Mouse (Mus musculus) layer of hippocampus, adult 2 months (tissue): ENCODE data around the gene Dhdds. TPM values are rescaled to one million over a fixed set of nuclear protein-coding genes. Genes with fewer than 3 reads are reported as not detected.
"Not testable (repeated sequence)": the region's sequence is repeated elsewhere in the genome, so short reads cannot be mapped to it uniquely, and the experiment has no call there.

ENCODE experiments used
- DNase-seq, 2 experiments: peaks; one replicate each; pipeline ENCODE4 v3.0.0; 2022; ENCODE audit warnings: low spot score in 2 of 2
- H3K27ac ChIP-seq: fragments of 200-600 bp; 2 replicates; pipeline ENCODE4 v1.8.1; 2022
- H3K4me3 ChIP-seq: fragments of 200-600 bp; 2 replicates; pipeline ENCODE4 v1.8.1; 2022; ENCODE audit warnings: mild to moderate bottlenecking
- CTCF ChIP-seq: fragments of 200-600 bp; conservative IDR thresholded peaks from 2 replicates; pipeline ENCODE4 v1.8.1; 2022; ENCODE audit warnings: antibody characterized with exemption, mild to moderate bottlenecking, moderate library complexity
- total RNA-seq, 2 experiments: library from RNA; stranded (reverse); gene quantifications; 2 replicates each; pipeline ENCODE4 v1.2.3; 2021

Gene Dhdds
- total RNA-seq, 2 experiments from 2014 or later: 61.7 to 62.9 TPM

DNA sequence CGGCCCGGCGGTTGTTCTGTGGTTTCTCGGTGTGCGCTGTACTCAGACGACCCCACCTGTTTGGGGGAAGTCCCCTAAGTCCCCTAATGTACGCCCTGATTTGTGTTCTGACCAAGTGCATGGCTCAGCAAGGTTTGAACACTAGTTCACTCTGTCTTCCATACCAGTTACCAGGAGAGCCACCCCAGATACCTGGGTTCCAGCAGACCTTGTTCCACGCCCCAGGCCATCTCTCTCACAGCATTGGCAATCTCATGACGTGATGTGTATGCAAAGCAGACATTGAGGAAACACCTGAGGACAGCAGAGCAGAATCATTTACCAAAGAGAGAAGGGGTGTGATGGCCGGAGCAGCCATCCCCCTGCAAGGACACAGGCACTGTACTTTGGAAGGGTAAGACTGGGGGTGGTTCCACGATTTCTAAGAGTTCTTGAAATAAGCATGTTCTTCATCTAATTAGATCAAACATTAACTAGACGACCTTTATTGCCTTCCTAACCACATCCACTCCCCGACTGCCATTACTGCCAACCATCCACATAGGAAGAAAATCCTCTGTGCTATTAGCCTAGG, 9.5 kb downstream of the Dhdds start:
- DNase-seq: no peak
- no peak overlapping the region for H3K27ac ChIP-seq
- no peak for TF ChIP-seq CTCF
- H3K4me3 ChIP-seq: no peak overlapping the region

DNA sequence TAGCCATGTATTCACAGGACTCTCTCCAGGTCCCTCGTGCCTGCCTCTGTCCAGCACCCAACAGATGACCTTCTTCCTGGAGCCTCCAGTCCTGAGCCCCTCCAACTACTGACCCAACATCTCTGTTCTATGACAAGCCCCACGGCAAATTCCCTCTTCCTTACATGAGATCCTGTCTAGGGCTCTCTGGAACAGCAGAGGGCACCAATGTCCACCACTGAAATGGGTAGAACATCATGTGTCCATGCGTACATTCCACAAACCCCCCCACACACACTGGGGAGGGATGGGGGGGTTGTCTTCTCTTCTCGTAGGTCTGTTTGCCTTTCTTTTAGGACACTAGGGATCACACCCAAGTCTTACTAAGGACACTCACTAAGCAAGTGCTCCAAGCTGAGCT, 10.7 kb downstream of the Dhdds start:
- peak; percentile 61 for TF ChIP-seq CTCF
- no peak for DNase-seq
- H3K27ac ChIP-seq: no peak overlapping the region
- no peak overlapping the region for H3K4me3 ChIP-seq

DNA sequence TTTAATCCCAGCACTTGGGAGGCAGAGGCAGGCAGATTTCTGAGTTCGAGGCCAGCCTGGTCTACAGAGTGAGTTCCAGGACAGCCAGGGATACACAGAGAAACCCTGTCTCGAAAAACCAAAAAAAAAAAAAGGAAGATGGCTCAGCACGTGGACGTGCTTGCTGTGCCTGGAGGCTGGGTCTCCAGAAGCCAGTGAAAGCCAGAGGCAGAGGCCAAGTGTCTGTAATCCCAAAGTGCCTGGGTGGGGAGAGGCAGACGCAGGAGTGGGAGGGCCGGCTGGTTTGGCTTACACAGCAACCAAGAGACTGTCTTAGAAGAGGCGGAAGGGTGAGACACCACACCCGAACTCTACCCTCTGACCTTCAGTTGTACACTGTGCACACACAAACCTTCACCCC, 12.4 kb downstream of the Dhdds start:
- not testable (repeated sequence) for H3K27ac ChIP-seq, H3K4me3 ChIP-seq, DNase-seq

DNA sequence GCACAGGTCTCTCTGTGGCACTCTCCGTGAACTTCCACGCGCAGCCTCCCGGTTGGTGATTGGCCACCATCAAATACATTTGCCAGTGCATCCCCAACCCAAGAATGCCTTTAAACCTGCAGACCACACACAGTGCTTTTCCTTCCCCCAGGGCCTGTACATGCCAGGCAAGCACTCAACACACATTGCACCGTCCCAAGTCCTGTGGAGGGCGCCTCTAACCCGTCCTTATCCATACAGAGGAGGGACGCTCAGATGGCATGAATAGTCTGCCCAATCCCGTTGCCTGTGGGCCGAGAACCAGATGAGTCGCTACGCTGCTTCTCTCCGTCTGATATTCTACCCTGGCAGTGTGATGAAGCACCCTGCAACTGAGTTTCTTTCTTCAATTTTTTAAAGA, 17.8 kb downstream of the Dhdds start:
- TF ChIP-seq CTCF: no peak
- H3K27ac ChIP-seq: no peak overlapping the region
- DNase-seq: no peak
- H3K4me3 ChIP-seq: no peak overlapping the region

DNA sequence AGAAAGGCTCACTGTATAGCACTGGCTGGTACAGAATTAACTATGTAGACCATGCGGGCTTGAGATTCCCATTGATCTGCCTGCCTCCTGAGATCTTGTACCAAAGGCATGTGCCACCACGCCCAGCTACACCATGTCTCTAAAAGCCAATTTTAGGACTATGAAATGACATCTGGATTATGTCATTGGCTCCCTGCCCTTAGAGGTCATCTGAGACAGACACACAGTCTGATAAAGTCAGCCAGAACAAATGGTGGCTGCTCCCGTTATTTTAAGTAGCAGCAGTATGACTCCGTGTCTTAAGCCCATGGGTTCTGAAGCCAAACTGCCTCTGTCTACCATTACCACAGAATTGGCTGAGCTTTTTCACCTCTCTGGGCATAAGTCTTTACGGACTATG, 20.2 kb downstream of the Dhdds start:
- Histone ChIP-seq H3K4me3 (no peak overlapping the region), H3K27ac (no peak overlapping the region)
- no peak for TF ChIP-seq CTCF
- no peak for DNase-seq

DNA sequence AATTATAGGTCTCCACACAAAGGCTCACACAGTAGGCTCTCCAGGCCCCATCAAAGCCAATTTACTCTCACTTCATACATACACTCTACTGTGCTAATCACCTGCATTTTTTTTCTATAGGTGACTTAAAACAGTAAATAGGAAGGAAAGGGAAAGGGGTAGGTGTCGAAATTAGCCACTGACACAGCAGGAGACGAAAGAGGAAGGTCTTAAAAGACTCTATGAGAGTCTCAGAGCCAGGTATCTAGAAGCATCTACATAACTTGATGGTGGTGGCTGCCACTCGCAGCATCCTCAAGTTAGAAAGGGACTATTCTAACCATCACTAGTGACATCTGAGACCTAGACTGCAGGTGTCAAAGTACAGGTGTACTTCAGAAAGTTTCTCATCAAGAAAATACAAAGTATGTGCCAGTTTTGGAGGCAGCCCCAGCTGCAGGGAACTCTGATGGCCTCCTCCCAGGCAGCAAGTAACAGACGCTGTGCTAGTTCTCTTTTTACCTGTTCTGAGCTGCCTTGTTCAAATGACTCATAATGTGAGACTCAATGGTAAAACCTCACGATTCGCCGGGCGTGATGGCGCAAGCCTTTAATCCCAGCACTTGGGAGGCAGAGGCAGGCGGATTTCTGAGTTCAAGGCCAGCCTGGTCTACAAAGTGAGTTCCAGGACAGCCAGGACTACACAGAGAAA, 22.6 kb downstream of the Dhdds start:
- Histone ChIP-seq H3K4me3 (no peak overlapping the region), H3K27ac (no peak overlapping the region)
- no peak for TF ChIP-seq CTCF
- no peak for DNase-seq

DNA sequence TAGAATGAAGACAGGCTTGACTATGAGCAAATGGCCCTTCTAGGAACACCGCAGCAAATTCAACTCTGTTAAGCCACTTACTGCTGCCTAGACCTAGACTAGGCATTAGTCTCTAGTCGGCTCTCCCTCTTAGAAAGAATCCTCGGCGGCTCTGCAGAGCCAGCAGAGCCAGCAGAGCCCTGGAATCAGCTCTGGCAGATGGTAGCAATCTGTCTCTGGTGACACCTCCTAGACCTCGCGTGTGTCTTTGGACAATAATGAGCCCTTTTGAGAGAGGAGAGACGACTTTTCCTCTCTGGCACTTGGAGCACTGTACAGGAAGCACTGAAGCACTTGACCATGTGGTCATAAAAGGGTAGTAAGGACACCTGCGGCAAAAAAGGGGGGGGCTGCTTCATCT, 29.0 kb downstream of the Dhdds start:
- TF ChIP-seq CTCF: no peak
- Histone ChIP-seq H3K27ac (no peak overlapping the region), H3K4me3 (no peak overlapping the region)
- DNase-seq: no peak

DNA sequence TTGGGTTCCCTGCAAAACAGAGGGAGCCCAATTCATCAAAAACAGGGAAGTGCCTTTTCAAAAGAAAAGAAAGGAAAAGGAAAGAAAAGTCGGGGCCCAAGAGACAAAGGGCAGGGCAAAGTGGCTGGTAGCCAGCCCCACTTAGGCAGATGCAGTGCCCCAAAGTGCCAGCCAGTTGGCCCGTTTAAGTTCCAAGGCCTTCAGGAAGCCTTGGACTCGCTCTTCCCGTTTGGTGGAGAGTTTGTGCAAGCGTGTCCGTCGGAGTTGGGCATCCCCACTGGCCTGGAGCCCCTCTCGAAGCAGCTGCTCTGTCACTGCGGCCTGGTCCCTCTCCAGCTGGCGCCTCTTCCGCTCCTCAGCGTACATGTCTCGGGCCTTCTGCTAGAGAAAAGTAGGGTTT, 29.8 kb downstream of the Dhdds start:
- Histone ChIP-seq H3K27ac (peak overlapping the region; percentile 100), H3K4me3 (no peak overlapping the region)
- no peak for TF ChIP-seq CTCF
- no peak for DNase-seq

DNA sequence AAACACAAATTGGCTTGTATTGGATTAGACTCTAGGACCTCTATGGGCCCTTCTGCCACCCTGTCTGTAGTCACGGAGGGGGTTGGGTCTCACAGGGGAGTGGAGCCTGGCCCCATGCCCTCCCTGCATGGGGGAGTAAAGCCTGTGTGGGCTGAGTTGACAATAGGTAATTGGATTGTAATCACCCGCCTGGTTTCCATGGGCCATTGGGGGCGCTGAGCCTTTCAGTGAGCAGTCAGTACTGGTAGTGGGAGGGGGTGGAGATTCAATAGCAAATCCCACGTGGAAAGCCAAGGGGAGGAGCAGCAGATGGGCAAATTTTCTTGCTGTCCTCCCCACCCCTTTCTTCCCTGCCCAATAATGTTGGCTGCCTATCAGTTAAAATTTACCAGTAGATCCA, 30.5 kb downstream of the Dhdds start:
- peak overlapping the region; percentile 100 for H3K27ac ChIP-seq
- DNase-seq: peak; percentile 39 to 42
- no peak overlapping the region for H3K4me3 ChIP-seq
- TF ChIP-seq CTCF: peak; percentile 34

DNA sequence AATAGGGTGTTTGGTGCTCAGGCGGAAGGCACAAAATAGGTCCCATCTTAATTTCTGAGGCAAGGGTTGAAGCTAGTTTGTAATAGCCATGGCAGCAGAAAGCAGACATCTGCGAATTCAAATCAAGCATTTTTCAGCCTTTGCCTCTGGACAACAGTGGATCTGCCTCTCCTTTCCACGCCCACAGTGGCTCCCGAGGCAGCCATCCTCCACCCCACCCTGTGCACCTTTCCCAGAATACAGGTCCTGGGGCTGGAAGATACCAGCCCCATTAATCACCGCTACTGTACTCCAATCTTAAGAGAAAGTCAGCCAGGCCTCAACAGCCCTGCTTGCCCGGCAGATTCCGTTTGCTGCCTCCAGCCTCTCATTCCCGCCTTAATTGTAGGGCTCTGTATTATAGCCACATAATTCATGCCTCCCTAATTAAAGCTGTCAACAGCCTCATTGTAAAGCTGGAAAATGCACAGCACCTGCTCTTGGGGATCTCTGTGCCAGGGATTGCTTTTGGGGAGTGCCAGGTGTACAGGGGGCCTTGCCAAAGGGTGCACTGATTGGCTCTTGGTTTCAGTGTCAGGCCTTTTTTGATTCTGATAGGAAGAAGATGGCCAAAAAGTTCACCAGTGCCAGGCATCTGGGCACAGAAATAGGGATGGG, 31.5 kb downstream of the Dhdds start:
- Histone ChIP-seq H3K4me3 (no peak overlapping the region), H3K27ac (peak overlapping the region; percentile 100)
- no peak for DNase-seq
- TF ChIP-seq CTCF: no peak

DNA sequence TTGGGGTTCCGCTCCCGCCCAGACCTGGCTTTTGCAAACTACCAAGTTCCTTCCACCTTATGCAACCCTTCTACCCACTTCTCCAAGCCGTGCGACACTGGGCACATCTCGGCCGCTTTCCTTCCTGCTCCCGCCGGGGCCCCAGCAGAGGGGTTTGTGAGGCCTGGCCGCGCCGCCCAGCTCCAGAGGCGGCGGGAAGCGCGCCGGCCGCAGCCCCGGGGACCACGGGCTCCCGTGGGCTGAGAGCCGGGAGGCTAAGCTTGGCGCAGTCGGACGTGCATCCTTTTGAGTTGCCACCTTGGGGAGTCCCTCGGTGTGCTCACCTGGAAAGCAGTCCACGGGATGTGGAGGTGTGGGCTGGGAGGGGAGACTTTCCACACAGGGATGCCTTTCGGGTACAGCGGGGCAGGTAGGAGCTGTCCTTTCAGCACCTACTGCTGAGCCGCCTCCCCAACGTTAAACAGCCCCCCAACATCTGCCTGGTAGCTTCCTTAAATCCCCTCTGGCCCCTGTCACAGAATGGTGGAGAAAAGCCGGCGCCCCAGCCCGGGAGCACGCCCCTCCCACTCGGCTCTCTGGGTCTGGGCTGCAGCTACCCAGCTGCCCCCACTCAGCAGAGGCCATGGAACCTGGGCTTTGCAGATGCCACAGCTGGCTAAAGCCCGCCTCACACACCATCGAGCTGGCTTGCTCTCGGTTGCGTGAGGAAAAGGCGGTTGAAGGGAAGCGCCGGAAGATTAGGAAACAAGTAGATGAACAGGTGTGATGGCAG, 32.4 kb downstream of the Dhdds start, which contains the start of gene Hmgn2:
Gene Hmgn2 (minus strand): TSS at position 501 of the 772 bp plus-strand sequence.
- TF ChIP-seq CTCF: no peak
- peak in 1 of 2 experiments; percentile 38 for DNase-seq
- H3K27ac ChIP-seq: peak within 1 kb of the TSS; percentile 100
- peak within 1 kb of the TSS; percentile 84 for H3K4me3 ChIP-seq

DNA sequence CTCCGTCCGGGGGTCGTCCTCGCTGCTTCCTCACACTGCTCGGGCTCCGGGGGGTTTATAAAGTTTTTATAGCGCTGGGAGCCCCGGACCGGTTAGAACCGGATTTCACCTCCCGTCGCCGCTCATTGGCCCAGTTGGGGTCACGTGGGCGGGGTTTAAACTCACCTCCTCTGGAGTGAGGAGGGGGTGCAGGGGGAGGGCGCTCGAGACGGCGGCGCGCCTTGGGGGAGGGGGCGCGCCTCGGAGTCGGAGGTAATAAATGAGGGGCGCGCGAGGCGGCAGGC, 32.9 kb downstream of the Dhdds start:
- TF ChIP-seq CTCF: no peak
- H3K4me3 ChIP-seq: peak overlapping the region; percentile 84
- H3K27ac ChIP-seq: peak overlapping the region; percentile 100
- peak; percentile 91 to 92 for DNase-seq

DNA sequence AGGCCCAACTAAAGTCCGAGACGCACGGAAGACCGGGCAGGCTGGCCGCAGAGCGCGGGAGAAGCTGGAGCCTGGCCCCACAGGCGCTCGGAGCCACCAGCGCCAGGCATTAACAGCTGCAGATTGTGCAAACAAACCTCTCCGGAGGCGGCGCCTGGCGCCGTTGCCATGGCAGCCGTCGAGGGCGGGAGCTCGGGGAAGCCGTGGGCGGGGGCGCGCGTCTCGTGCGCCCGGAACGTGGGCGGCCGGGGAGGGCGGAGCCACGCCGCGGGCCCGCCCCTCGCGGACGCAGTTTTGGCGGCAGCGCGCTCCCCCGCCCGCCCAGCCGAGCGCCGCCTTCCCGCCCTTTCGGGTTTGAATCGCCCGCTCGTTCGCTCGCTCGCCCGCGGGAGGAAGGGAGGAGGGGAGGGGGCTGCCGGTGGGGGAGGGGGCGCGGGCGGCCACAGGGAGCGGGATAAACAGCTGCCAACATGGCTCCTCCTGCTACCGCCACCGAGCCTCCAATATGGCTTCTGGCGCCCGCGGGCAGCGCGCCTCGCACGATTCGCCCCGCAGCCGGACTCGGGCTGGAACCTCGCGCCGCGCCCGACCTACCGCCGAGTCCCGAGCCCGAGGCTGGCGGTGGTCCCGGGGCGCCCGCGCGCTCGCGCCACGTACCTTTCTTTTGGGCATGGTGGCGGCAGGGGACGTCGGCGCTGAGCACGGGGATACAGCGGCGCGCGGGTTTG, 33.4 kb downstream of the Dhdds start:
- peak; percentile 39 for TF ChIP-seq CTCF
- H3K27ac ChIP-seq: peak overlapping the region; percentile 100
- peak overlapping the region; percentile 84 for H3K4me3 ChIP-seq
- DNase-seq: peak; percentile 97 to 98
